Mouse (Mus musculus): ENCODE results near the gene Klhl35.

Klhl35 gene

DNA sequence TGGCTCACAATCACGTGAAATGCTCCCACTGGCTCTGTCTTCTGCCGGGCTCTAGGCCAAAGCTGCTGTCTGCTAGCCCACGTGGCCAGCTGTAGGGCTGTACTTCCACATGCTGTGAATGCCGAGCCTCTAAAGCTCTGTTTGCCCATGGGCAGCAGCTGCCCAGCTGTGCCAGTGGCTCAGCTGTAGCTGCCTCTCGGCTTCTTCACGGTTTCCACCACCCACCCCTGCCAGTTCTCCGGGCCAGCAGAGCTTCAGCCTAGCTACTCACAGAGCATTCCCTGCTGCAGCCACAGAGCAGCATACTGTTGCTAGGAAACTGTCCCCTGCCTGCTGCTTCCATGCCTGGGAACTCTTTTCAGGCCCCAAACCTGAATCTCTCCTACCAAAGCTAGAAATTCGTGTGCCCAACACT lies 44.3 kb downstream of the Klhl35 start:
- ChIA-PET POLR2A (interaction anchor here in 3 of 4 experiments (0.6 to 3.7 kb wide), 25 partner anchors 8 to 349 kb away, joined by 3 to 41 read pairs (median 4); partner anchors contain the start of genes Rps3 (in 2 of the 3) and Xrra1 (in 1 of the 3)), CTCF (interaction anchor here in 3 of 4 experiments (0.6 to 3.0 kb wide), 8 partner anchors 10 to 161 kb away, joined by 3 to 12 read pairs (median 5); no protein-coding TSS in a partner anchor)

DNA sequence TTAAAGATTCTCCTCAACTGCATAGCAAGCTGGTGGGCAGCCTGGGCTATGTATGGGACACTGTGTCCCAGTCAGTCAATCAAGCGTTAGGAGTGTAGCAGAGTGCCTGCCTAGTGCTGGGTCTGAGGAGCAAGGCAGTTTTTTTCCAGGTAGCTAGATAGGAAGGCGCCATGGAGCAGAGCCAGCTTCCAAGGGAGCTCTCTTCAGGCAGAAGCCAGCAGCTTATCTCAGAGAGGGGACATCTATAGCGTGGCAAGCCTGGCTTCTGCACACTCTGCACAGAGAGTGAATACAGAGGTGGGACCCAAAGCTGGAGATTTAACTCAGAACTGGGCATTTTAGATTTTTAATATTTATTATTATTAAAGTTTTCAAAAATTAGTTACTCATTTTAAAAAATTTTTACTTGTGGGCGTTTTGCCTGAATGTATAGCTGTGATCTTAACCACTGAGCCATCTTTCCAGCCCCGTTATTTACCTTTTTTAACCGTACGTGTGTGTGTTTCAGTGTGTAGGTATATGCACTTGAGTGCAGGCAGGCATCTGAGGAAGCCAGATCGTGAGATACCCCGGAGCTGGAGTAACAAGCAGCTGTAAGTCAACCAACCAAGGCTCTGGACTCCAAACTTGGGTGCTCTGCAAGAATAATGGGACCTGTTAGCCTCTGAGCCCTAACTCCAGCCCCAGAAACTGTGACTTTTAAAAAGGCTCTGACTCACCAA lies 50.4 kb downstream of the Klhl35 start:
- CTCF ChIA-PET, result interaction anchor here in 3 of 4 experiments (0.5 to 2.2 kb wide), 7 partner anchors 16 to 142 kb away, joined by 3 to 11 read pairs (median 4); no protein-coding TSS in a partner anchor
- POLR2A ChIA-PET, result interaction anchor here in 3 of 4 experiments (0.6 to 2.4 kb wide), 25 partner anchors 7 to 604 kb away, joined by 3 to 9 read pairs (median 4); partner anchors contain the start of genes Rps3 (in 2 of the 3), Gdpd5 (in 1 of the 3) and Serpinh1 (in 1 of the 3)

DNA sequence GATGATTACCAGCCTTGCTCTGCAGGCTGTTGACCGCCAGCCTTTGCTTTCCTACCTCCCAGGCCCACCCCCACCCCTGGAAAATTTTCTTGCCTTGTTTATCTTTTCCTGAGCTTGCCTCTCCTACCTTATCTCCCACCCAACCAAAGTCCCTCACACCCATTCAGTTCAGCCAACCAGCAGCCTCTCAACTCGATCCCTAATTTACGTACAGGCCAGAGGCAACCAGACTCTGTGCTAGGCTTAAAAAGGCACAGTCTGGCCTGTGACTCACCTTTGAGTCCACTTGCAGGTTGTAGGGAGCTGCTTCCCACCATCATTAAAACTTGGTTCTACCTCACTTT lies 51.0 kb downstream of the Klhl35 start:
- CTCF ChIA-PET, result interaction anchor here in 3 of 4 experiments (0.5 to 2.2 kb wide), 10 partner anchors 15 to 1896 kb away, joined by 3 to 6 read pairs (median 4); no protein-coding TSS in a partner anchor
- POLR2A ChIA-PET, result interaction anchor here in 3 of 4 experiments (0.6 to 2.4 kb wide), 24 partner anchors 8 to 392 kb away, joined by 3 to 9 read pairs (median 5); partner anchors contain the start of genes Rps3 (in 2 of the 3), Gdpd5 (in 1 of the 3) and Serpinh1 (in 1 of the 3)

DNA sequence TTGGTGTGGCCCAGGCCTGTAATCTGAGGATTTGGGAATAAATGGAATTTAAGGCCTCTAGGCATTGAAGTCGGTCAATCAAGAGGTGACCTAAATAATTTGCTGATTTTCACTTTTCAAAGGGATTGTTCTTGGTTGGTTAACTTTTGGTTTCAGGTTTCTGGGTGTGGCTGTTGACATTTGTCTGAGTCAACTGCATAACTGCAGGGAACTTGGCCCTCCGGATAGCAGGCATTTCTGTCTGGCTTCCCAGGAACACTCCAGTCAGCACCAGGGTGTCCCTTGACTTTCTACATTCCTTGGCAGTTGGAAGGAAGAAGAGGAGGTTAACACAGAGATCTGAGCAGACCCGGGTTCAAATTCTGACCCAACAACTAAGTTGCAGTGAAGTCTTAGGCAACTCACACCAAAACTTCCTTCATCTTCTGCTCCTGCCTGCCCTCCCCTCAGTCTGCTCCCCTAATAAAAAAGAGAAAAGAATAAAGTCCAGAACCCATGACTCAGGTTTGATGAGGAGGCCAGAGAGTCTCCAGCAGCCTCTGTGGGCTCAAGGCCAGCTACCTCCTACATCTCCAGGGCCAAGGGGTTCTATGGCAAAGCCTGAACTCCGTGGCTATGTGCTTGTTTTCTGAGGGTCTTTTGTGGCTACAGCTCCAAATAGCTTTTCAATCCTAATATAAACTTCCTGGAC lies 53.3 kb downstream of the Klhl35 start:
- CTCF ChIA-PET, result interaction anchor here in 1 of 4 experiments (0.6 kb wide), 1 partner anchor 135 kb away, joined by 3 read pairs; no protein-coding TSS in a partner anchor
- POLR2A ChIA-PET, result interaction anchor here in 3 of 4 experiments (0.6 to 1.6 kb wide), 7 partner anchors 12 to 44 kb away, joined by 3 to 5 read pairs (median 4); partner anchors contain the start of gene Rps3 (in 1 of the 3)

DNA sequence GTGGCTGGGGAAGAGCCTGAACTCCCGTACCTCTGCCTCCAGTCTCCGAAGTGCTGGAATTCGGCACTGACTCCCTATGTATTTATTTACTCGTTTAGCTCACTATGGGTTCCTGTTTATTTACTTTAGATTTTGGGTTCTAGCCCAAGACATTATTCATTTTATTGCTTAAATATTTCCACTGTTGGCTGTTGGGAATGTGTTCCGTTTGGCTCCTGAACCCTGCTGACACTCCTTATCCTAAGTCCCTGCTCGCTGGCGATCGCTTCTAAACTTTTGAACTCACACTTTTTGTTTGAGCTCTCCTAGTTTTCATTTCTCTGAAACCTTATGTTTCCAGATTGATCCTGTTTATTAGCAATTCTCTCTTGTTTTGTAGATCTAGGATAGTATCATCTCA lies 57.3 kb downstream of the Klhl35 start:
- ChIA-PET POLR2A (interaction anchor here in 3 of 4 experiments (0.6 to 2.8 kb wide), 6 partner anchors 10 to 399 kb away, joined by 3 to 7 read pairs (median 4); partner anchors contain the start of gene Rps3 (in 1 of the 3)), CTCF (no interaction called here)
